Mouse (Mus musculus): Measurements from ENCODE around the gene Rab5c. TPM values are rescaled to one million over a fixed set of nuclear protein-coding genes. Genes with fewer than 3 reads are reported as not detected.

Rab5c gene
- total and polyA plus RNA-seq, 2 experiments from 2014 or later, result 34.9 to 211 TPM

- no peaks in the 10 kb centered on the region for H3K4me1 ChIP-seq (ENCODE audit: insufficient read depth)
- no peak overlapping the region for H3K4me3 ChIP-seq (ENCODE audit: low read depth, low read length)
- TF ChIP-seq CTCF (IDR thresholded peaks at IDR 0.05; ENCODE audit: low read depth), result no peak
- H3K9ac ChIP-seq, result no peak overlapping the region
- DNase-seq, result no peak
- H3K27ac ChIP-seq (ENCODE audit: low read depth, low read length), result no peak overlapping the region
- H3K9me3 ChIP-seq (ENCODE audit: low read length), result no peaks in the 10 kb centered on the region
- no peaks in the 10 kb centered on the region for H3K27me3 ChIP-seq (ENCODE audit: insufficient read depth, low read length)
- H3K36me3 ChIP-seq (ENCODE audit: insufficient read depth), result peaks cover 34% of the 10 kb centered on the region
- 86% methylated on average over 12 of the region's 12 CpGs for WGBS
- no peak for ATAC-seq
- no peak overlapping the region for H3K4me2 ChIP-seq (ENCODE audit: low read depth)
These were observed 16.1 kb upstream of the Rab5c start for GRCm38 (mm10) chr11:100754021-100754692.

DNA sequence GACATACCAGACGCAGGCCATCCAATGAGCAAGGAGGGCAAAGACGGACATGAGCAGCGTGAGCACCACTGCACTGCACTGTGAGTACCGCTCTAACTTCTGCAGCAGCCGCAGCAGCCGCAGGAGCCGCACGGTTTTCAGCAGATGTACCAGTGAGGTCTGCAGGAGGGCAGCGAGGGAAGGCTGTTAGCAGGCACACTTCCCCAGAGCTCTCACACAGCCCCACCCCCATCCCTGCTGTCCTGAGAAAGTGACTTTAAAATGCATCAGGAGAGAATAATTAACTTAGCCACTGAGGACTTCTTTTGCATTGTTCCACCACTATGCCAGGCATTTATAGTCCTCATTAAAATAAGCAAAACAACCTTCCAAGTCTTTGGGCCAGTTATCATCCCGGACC is 14.3 kb upstream of the Rab5c start:
- no peaks in the 10 kb centered on the region for H3K4me1 ChIP-seq (ENCODE audit: insufficient read depth)
- H3K36me3 ChIP-seq (ENCODE audit: insufficient read depth), result peaks cover 40% of the 10 kb centered on the region
- DNase-seq (no peak), ATAC-seq (no peak)
- no peak overlapping the region for H3K9ac ChIP-seq
- no peaks in the 10 kb centered on the region for H3K27me3 ChIP-seq (ENCODE audit: insufficient read depth, low read length)
- H3K4me3 ChIP-seq (ENCODE audit: low read depth, low read length), result no peak overlapping the region
- no peak overlapping the region for H3K27ac ChIP-seq (ENCODE audit: low read depth, low read length)
- WGBS, result 54% methylated on average over 10 of the region's 10 CpGs
- TF ChIP-seq CTCF (IDR thresholded peaks at IDR 0.05; ENCODE audit: low read depth), result no peak
- H3K9me3 ChIP-seq (ENCODE audit: low read length), result no peaks in the 10 kb centered on the region
- H3K4me2 ChIP-seq (ENCODE audit: low read depth), result no peak overlapping the region

DNA sequence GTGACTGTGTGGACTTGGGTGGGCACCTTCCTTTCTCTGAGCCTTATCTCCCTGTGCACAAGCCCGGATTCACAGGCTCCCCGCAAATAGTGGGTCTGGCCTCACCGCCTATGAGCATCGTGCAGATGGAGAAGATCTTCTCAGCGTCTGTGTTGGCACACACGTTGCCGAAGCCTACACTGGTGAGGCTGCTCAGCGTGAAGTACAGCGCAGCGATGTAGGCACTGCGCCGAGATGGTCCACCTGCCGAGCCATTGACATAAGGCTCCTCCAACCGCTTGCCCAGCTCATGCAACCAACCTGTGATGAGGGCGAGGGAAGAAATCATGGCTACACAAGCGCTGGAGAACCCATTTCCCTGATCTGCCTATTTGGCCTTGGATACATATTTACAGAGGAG is 12.1 kb upstream of the Rab5c start:
- DNase-seq, result no peak
- H3K9me3 ChIP-seq (ENCODE audit: low read length), result no peaks in the 10 kb centered on the region
- no peak overlapping the region for H3K27ac ChIP-seq (ENCODE audit: low read depth, low read length)
- H3K4me2 ChIP-seq (ENCODE audit: low read depth), result no peak overlapping the region
- no peak for TF ChIP-seq CTCF (IDR thresholded peaks at IDR 0.05; ENCODE audit: low read depth)
- H3K9ac ChIP-seq, result no peak overlapping the region
- H3K4me1 ChIP-seq (ENCODE audit: insufficient read depth), result no peaks in the 10 kb centered on the region
- H3K36me3 ChIP-seq (ENCODE audit: insufficient read depth), result peaks cover 45% of the 10 kb centered on the region
- ATAC-seq, result no peak
- no peaks in the 10 kb centered on the region for H3K27me3 ChIP-seq (ENCODE audit: insufficient read depth, low read length)
- WGBS, result 87% methylated on average over 16 of the region's 16 CpGs
- no peak overlapping the region for H3K4me3 ChIP-seq (ENCODE audit: low read depth, low read length)

DNA sequence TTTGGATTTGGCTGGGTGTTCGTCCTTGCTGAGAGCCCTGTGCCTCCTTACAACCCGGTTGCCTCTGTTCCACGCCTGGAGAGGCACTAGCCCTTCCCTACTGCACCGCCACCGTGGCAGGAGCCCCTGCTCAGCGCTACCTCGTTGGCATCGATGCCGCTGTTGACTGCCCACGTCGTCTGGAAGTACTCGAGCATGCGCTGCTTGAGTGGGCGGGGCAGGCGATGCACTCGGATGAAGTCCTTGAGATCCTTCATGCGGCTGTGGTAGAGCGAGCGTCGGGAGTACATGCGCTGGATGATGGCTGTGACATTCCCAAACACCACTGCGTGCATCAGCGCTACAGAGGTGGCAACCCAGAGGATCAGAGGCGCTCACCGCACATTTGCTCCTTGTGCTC is 11.5 kb upstream of the Rab5c start:
- 53% methylated on average over 25 of the region's 25 CpGs for WGBS

GRCm38 (mm10) chr11:100748620-100749019 is 10.6 kb upstream of the Rab5c start:
- peaks cover 37% of the 10 kb centered on the region for H3K36me3 ChIP-seq (ENCODE audit: insufficient read depth)
- 83% methylated on average over 4 of the region's 4 CpGs for WGBS
- H3K27ac ChIP-seq (ENCODE audit: low read depth, low read length), result no peak overlapping the region
- DNase-seq, result no peak
- H3K4me3 ChIP-seq (ENCODE audit: low read depth, low read length), result no peak overlapping the region
- no peaks in the 10 kb centered on the region for H3K9me3 ChIP-seq (ENCODE audit: low read length)
- H3K4me2 ChIP-seq (ENCODE audit: low read depth), result no peak overlapping the region
- TF ChIP-seq CTCF (IDR thresholded peaks at IDR 0.05; ENCODE audit: low read depth), result no peak
- no peak for ATAC-seq
- H3K27me3 ChIP-seq (ENCODE audit: insufficient read depth, low read length), result no peaks in the 10 kb centered on the region
- no peaks in the 10 kb centered on the region for H3K4me1 ChIP-seq (ENCODE audit: insufficient read depth)
- H3K9ac ChIP-seq, result no peak overlapping the region

More for the DNA sequence above, 11.5 kb upstream of the Rab5c start:
- Histone ChIP-seq H3K36me3 (ENCODE audit: insufficient read depth) (peaks cover 40% of the 10 kb centered on the region), H3K4me2 (ENCODE audit: low read depth) (no peak overlapping the region), H3K9ac (no peak overlapping the region), H3K27ac (ENCODE audit: low read depth, low read length) (no peak overlapping the region), H3K9me3 (ENCODE audit: low read length) (no peaks in the 10 kb centered on the region), H3K27me3 (ENCODE audit: insufficient read depth, low read length) (no peaks in the 10 kb centered on the region), H3K4me1 (ENCODE audit: insufficient read depth) (no peaks in the 10 kb centered on the region), H3K4me3 (ENCODE audit: low read depth, low read length) (no peak overlapping the region)
- DNase-seq, result no peak
- TF ChIP-seq CTCF (IDR thresholded peaks at IDR 0.05; ENCODE audit: low read depth), result no peak
- no peak for ATAC-seq

- DNase-seq (no peak), ATAC-seq (no peak)
- Histone ChIP-seq H3K9me3 (ENCODE audit: low read length) (no peaks in the 10 kb centered on the region), H3K4me1 (ENCODE audit: insufficient read depth) (no peaks in the 10 kb centered on the region), H3K9ac (no peak overlapping the region), H3K4me2 (ENCODE audit: low read depth) (no peak overlapping the region), H3K27ac (ENCODE audit: low read depth, low read length) (no peak overlapping the region), H3K36me3 (ENCODE audit: insufficient read depth) (peaks cover 35% of the 10 kb centered on the region), H3K4me3 (ENCODE audit: low read depth, low read length) (no peak overlapping the region), H3K27me3 (ENCODE audit: insufficient read depth, low read length) (no peaks in the 10 kb centered on the region)
- TF ChIP-seq CTCF (IDR thresholded peaks at IDR 0.05; ENCODE audit: low read depth), result no peak
- WGBS, result 75% methylated on average over 5 of the region's 5 CpGs
These were observed 9.1 kb upstream of the Rab5c start for GRCm38 (mm10) chr11:100747114-100747513.

GRCm38 (mm10) chr11:100746546-100746945 is 8.5 kb upstream of the Rab5c start:
- Histone ChIP-seq H3K4me1 (ENCODE audit: insufficient read depth) (no peaks in the 10 kb centered on the region), H3K4me3 (ENCODE audit: low read depth, low read length) (no peak overlapping the region), H3K36me3 (ENCODE audit: insufficient read depth) (peaks cover 32% of the 10 kb centered on the region), H3K9me3 (ENCODE audit: low read length) (no peaks in the 10 kb centered on the region), H3K27me3 (ENCODE audit: insufficient read depth, low read length) (no peaks in the 10 kb centered on the region), H3K27ac (ENCODE audit: low read depth, low read length) (no peak overlapping the region), H3K9ac (no peak overlapping the region), H3K4me2 (ENCODE audit: low read depth) (no peak overlapping the region)
- no peak for DNase-seq
- no peak for ATAC-seq
- 92% methylated on average over 10 of the region's 10 CpGs for WGBS
- no peak for TF ChIP-seq CTCF (IDR thresholded peaks at IDR 0.05; ENCODE audit: low read depth)
